Comparison of ENCODE assay signal across 9 mouse cellular contexts in the genomic region with DNA sequence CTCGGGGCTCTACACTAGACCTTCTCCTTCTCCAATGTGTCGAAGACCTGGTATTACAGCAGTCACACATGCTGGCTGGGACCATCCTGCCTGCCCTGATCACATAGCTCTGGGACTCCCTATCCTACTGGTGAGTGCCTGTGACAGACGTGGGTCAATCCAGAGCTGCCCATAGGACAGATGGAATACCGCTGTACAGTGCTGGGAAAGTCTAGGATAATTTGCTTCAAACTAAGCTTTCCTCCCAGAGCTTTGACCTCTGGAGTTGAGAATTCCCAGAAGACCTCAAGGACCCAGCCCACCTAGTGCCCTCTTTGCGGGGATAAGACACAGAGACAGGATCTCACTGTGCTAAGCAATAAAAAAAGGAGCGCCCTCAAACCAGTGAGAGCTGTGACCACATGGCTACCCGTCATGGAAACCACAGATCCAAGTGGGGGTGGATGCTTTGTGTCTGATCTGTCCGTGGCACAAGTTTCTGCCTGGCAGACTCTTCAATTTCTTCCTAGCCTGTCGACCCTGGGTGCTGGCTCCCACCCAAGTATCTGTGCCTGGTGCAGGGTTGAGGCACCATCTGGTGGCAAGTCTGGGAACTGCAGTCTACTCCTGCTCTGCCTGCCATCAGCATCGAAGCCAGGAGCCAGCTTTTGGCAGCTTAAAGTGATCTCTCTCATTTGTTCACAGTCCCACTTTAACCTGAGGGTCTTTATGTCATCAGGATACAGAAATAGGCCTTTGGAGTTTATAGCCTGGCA. TPM values are rescaled to one million over a fixed set of nuclear protein-coding genes. Genes with fewer than 3 reads are reported as not detected.
A peak's percentile ranks its signal among the peaks of the same experiment; 100 is the strongest.
DNase-seq lines count a peak whose midpoint lies in the region; ATAC-seq and TF ChIP-seq lines count a peak whose summit lies in the region.
"Had no signal": no experiment of that assay in that cellular context is flagged by ENCODE, and none has a peak within 500 bp of the region (broad histone marks: within the 10 kb centered on the region; RNA-seq: fewer than 3 reads in every experiment).

No protein-coding gene starts in this region.

- 0 out of 2 replicates have a peak overlapping the region, but pooled peaks have one; percentile 7 for H3K4me2 ChIP-seq in forebrain, embryonic 13.5 days
- H3K4me2 ChIP-seq in hindbrain, embryonic 14.5 days (replicated peaks) = no peak overlapping the region
- H3K4me2 ChIP-seq: liver, embryonic 15.5 days had no signal

- H3K36me3 ChIP-seq in MEL (ENCODE audit: control insufficient read depth in 1 of 2, insufficient read depth in 2 of 2, low read length in 2 of 2) = no peaks in the 10 kb centered on the region; a peak in 1 of 4 replicates
- H3K36me3 ChIP-seq in forebrain, embryonic 13.5 days (ENCODE audit: poor library complexity, severe bottlenecking) = no peaks in the 10 kb centered on the region
- H3K36me3 ChIP-seq in hindbrain, embryonic 14.5 days (replicated peaks; ENCODE audit: control insufficient read depth, insufficient read depth) = no peaks in the 10 kb centered on the region
- H3K36me3 ChIP-seq: liver, embryonic 15.5 days had no signal

- H3K79me2 ChIP-seq in MEL (ENCODE audit: control insufficient read depth, insufficient read depth, low read length, poor library complexity) = no peaks in the 10 kb centered on the region

- TF ChIP-seq RAD21 in MEL (IDR thresholded peaks at IDR 0.05; ENCODE audit: low read depth, low read length) = peak; percentile 99

- no peak for TF ChIP-seq EP300 in MEL (IDR thresholded peaks at IDR 0.05; ENCODE audit: low read depth in 1 of 2, low read length in 2 of 2)

- no peak overlapping the region for H3K9ac ChIP-seq in MEL (ENCODE audit: control insufficient read depth, low read depth, low read length, poor library complexity, severe bottlenecking)
- H3K9ac ChIP-seq in forebrain, embryonic 13.5 days = no peak overlapping the region
- H3K9ac ChIP-seq in hindbrain, embryonic 14.5 days = no peak overlapping the region
- H3K9ac ChIP-seq: liver, embryonic 15.5 days had no signal

- no peaks in the 10 kb centered on the region for H3K27me3 ChIP-seq in MEL (ENCODE audit: control insufficient read depth in 1 of 2, insufficient read depth in 2 of 2, low read length in 2 of 2)
- no peaks in the 10 kb centered on the region for H3K27me3 ChIP-seq in forebrain, embryonic 13.5 days
- no peaks in the 10 kb centered on the region for H3K27me3 ChIP-seq in hindbrain, embryonic 14.5 days (ENCODE audit: control insufficient read depth, insufficient read depth, low read length)

- DNase-seq in MEL (ENCODE audit: low read depth, low spot score) = peak; percentile 86
- peak; percentile 53 for DNase-seq in c-Kit-positive CD71-positive TER-119-negative erythroid progenitor cells, embryonic 14.5 days (ENCODE audit: low read depth)
- DNase-seq in hindbrain, embryonic 14.5 days (ENCODE audit: low spot score) = peak; percentile 97
- DNase-seq in layer of hippocampus, postnatal 14 days (ENCODE audit: low spot score in 2 of 2) = peak; percentile 95 to 98
- DNase-seq in lung, postnatal 25 days (ENCODE audit: low spot score) = peak; percentile 68
- DNase-seq in retina, postnatal 7 days (ENCODE audit: low read depth, low spot score) = peak; percentile 71
- DNase-seq in thymus, postnatal 4 days = peak; percentile 95

- no peak overlapping the region for H3K27ac ChIP-seq in MEL (ENCODE audit: control insufficient read depth, low read depth, low read length)
- H3K27ac ChIP-seq in forebrain, embryonic 13.5 days = no peak overlapping the region
- 0 out of 2 replicates have a peak overlapping the region, but pooled peaks have one; percentile 29 for H3K27ac ChIP-seq in hindbrain, embryonic 14.5 days
- H3K27ac ChIP-seq: liver, embryonic 15.5 days had no signal

- H3K9me3 ChIP-seq in MEL (replicated peaks; ENCODE audit: insufficient read depth, low read length) = no peaks in the 10 kb centered on the region
- no peaks in the 10 kb centered on the region for H3K9me3 ChIP-seq in forebrain, embryonic 13.5 days (replicated peaks)
- no peaks in the 10 kb centered on the region for H3K9me3 ChIP-seq in hindbrain, embryonic 14.5 days (ENCODE audit: control insufficient read depth, low read length)
- H3K9me3 ChIP-seq: liver, embryonic 15.5 days had no signal

- 46% methylated on average over 10 of the region's 10 CpGs for WGBS in forebrain, embryonic 13.5 days
- WGBS in hindbrain, embryonic 14.5 days = 44% methylated on average over 10 of the region's 10 CpGs

- no peak overlapping the region for H3K4me3 ChIP-seq in MEL (ENCODE audit: control insufficient read depth in 1 of 2, insufficient read depth in 1 of 2, low read depth in 2 of 2, low read length in 2 of 2)
- H3K4me3 ChIP-seq in forebrain, embryonic 13.5 days = no peak overlapping the region
- H3K4me3 ChIP-seq in hindbrain, embryonic 14.5 days (replicated peaks; ENCODE audit: low read length) = no peak overlapping the region
- H3K4me3 ChIP-seq: liver, embryonic 15.5 days had no signal

- TF ChIP-seq CTCF in MEL (IDR thresholded peaks at IDR 0.05 in 2 of 3, conservative IDR thresholded peaks at IDR 0.05 in 1 of 3; ENCODE audit: control insufficient read depth in 1 of 3, insufficient read depth in 1 of 3, low read depth in 2 of 3, low read length in 3 of 3, poor library complexity in 1 of 3, severe bottlenecking in 1 of 3) = peak; percentile 98

- H3K4me1 ChIP-seq in MEL (ENCODE audit: control insufficient read depth in 1 of 2, insufficient read depth in 2 of 2, low read length in 2 of 2) = peaks cover 0 to 5% of the 10 kb centered on the region in 2 experiments; a peak in 1 of 4 replicates
- peaks cover 43% of the 10 kb centered on the region for H3K4me1 ChIP-seq in forebrain, embryonic 13.5 days
- H3K4me1 ChIP-seq in hindbrain, embryonic 14.5 days (replicated peaks; ENCODE audit: control insufficient read depth, insufficient read depth, low read length) = peaks cover 48% of the 10 kb centered on the region

- ATAC-seq in forebrain, embryonic 13.5 days = peak; percentile 31
- ATAC-seq in hindbrain, embryonic 14.5 days (ENCODE audit: low FRiP score) = peak; percentile 19; the same call in 1 of the 2 replicates

- TF ChIP-seq POLR2A in MEL (IDR thresholded peaks at IDR 0.05; ENCODE audit: control insufficient read depth in 1 of 2, insufficient read depth in 1 of 2, low read depth in 1 of 2, low read length in 2 of 2, poor library complexity in 1 of 2) = no peak

TF ChIP-seq in MEL, 35 proteins besides CTCF, POLR2A, EP300 and RAD21:
- TF ChIP-seq SMC3 (IDR thresholded peaks at IDR 0.05; ENCODE audit: low read depth, low read length) = peak; percentile 95
- no peak for TF ChIP-seq MXI1 (IDR thresholded peaks at IDR 0.05; ENCODE audit: low read depth, low read length)
- no peak for TF ChIP-seq NELFE (IDR thresholded peaks at IDR 0.05; ENCODE audit: low read depth, low read length)
- peak; percentile 88 for TF ChIP-seq ZC3H11A (IDR thresholded peaks at IDR 0.05; ENCODE audit: low read depth, low read length)
- 0 out of 2 replicates have a peak, but pooled peaks have one; percentile 15 for TF ChIP-seq SIN3A (IDR thresholded peaks at IDR 0.05; ENCODE audit: low read length)
- TF ChIP-seq HCFC1 (IDR thresholded peaks at IDR 0.05; ENCODE audit: low read depth, low read length) = no peak

RNA-seq across cellular contexts. Expression of a gene that starts 6.1 kb away (rescaled TPM):
- total RNA-seq in MEL (2012; rRNA removed) = not detected in 2 replicates
- polyA plus RNA-seq in MEL (2012; ENCODE audit: insufficient read depth in 1 of 2, insufficient read length in 2 of 2, low read depth in 1 of 2, low replicate concordance in 2 of 2, missing spikeins in 1 of 2) = not detected
- polyA plus RNA-seq in forebrain, embryonic 13.5 days (2015; fragmentation: Nextera tagmentation; extraction: Ambion mirVana) = 0.13 TPM in 1 of 2 replicates, not detected in the other
- polyA plus RNA-seq in hindbrain, embryonic 14.5 days (2014; fragmentation: Nextera tagmentation; extraction: Ambion mirVana) = not detected in 2 replicates
- total RNA-seq in layer of hippocampus, postnatal 14 days (2021) = not detected
- polyA plus RNA-seq: liver, embryonic 15.5 days had no signal

RNA-seq across cellular contexts. Expression of a gene that starts 23.3 kb away (rescaled TPM):
- 9.1 and 9.6 TPM in 2 replicates for total RNA-seq in MEL (2012; rRNA removed)
- 10 to 100 TPM in 1 of 2 experiments, not detected in 1; 33.2 TPM for polyA plus RNA-seq in MEL (2012; ENCODE audit: insufficient read depth in 1 of 2, insufficient read length in 2 of 2, low read depth in 1 of 2, low replicate concordance in 2 of 2, missing spikeins in 1 of 2)
- polyA plus RNA-seq in forebrain, embryonic 13.5 days (2015; fragmentation: Nextera tagmentation; extraction: Ambion mirVana) = 7.7 and 8.4 TPM in 2 replicates
- polyA plus RNA-seq in hindbrain, embryonic 14.5 days (2014; fragmentation: Nextera tagmentation; extraction: Ambion mirVana) = 14.8 and 16.4 TPM in 2 replicates
- total RNA-seq in layer of hippocampus, postnatal 14 days (2021) = 10 to 100 TPM; 84.1 to 84.6 TPM

RNA-seq across cellular contexts. Expression of a gene that starts 36.9 kb away (rescaled TPM):
- total RNA-seq in MEL (2012; rRNA removed) = 132 and 178 TPM in 2 replicates
- 100 to 1,000 TPM in 1 of 2 experiments, not detected in 1; 185 TPM for polyA plus RNA-seq in MEL (2012; ENCODE audit: insufficient read depth in 1 of 2, insufficient read length in 2 of 2, low read depth in 1 of 2, low replicate concordance in 2 of 2, missing spikeins in 1 of 2)
- 116 and 126 TPM in 2 replicates for polyA plus RNA-seq in forebrain, embryonic 13.5 days (2015; fragmentation: Nextera tagmentation; extraction: Ambion mirVana)
- polyA plus RNA-seq in hindbrain, embryonic 14.5 days (2014; fragmentation: Nextera tagmentation; extraction: Ambion mirVana) = 70.9 and 77.0 TPM in 2 replicates
- total RNA-seq in layer of hippocampus, postnatal 14 days (2021) = 10 to 100 TPM; 44.6 to 61.7 TPM

RNA-seq across cellular contexts. Expression of a gene that starts 36.9 kb away (rescaled TPM):
- total RNA-seq in MEL (2012; rRNA removed) = 420 and 440 TPM in 2 replicates
- polyA plus RNA-seq in MEL (2012; ENCODE audit: insufficient read depth in 1 of 2, insufficient read length in 2 of 2, low read depth in 1 of 2, low replicate concordance in 2 of 2, missing spikeins in 1 of 2) = 100 to 1,000 TPM; 162 to 681 TPM
- polyA plus RNA-seq in forebrain, embryonic 13.5 days (2015; fragmentation: Nextera tagmentation; extraction: Ambion mirVana) = 726 and 766 TPM in 2 replicates
- 411 and 415 TPM in 2 replicates for polyA plus RNA-seq in hindbrain, embryonic 14.5 days (2014; fragmentation: Nextera tagmentation; extraction: Ambion mirVana)
- 100 to 1,000 TPM in 1 of 2 experiments, 10 to 100 TPM in 1; 98.3 to 104 TPM for total RNA-seq in layer of hippocampus, postnatal 14 days (2021)

RNA-seq across cellular contexts. Expression of a gene that starts 46.5 kb away (rescaled TPM):
- 0.77 and 0.85 TPM in 2 replicates for total RNA-seq in MEL (2012; rRNA removed)
- 10 to 100 TPM in 1 of 2 experiments, not detected in 1; 32.7 TPM for polyA plus RNA-seq in MEL (2012; ENCODE audit: insufficient read depth in 1 of 2, insufficient read length in 2 of 2, low read depth in 1 of 2, low replicate concordance in 2 of 2, missing spikeins in 1 of 2)
- 2.5 and 7.6 TPM in 2 replicates for polyA plus RNA-seq in forebrain, embryonic 13.5 days (2015; fragmentation: Nextera tagmentation; extraction: Ambion mirVana)
- polyA plus RNA-seq in hindbrain, embryonic 14.5 days (2014; fragmentation: Nextera tagmentation; extraction: Ambion mirVana) = 5.3 TPM in 1 of 2 replicates, not detected in the other
- not detected for total RNA-seq in layer of hippocampus, postnatal 14 days (2021)
- polyA plus RNA-seq: liver, embryonic 15.5 days had no signal
